Mouse (Mus musculus): Measurements from ENCODE around the gene Sncg. TPM values are rescaled to one million over a fixed set of nuclear protein-coding genes. Genes with fewer than 3 reads are reported as not detected.
"Not testable (repeated sequence)": the region's sequence is repeated elsewhere in the genome, so short reads cannot be mapped to it uniquely, and the experiment has no call there.

Sncg gene
- 29.0 and 29.7 TPM in 2 replicates for polyA plus RNA-seq (2015; fragmentation: Nextera tagmentation; extraction: Ambion mirVana)

DNA sequence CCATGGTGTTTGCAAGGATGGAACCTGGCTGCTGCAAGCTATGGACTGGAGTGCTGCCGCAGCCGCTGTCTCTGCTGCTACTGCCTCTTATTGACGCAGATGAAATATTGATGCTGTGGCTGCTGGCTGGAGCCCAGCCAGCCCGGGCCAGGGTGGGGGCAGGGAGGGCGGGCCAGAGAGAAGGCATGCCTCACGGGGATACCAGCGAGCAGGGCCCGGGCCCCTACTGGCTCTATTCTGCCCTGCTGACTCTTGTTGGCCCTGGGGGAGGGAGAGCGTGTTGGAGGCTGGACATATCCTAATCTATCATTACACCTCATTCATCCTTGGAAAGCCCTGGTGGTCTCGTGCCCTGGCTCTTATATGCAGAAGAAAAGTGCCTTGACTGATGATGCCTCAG, at the start of gene Sncg:
Sncg (minus strand) TSS at position 213 of the 400 bp plus-strand sequence.
- Histone ChIP-seq H3K4me3 (ENCODE audit: low read depth, low read length) (no peak within 1 kb of the TSS), H3K4me1 (replicated peaks; ENCODE audit: control insufficient read depth, insufficient read depth) (no peaks in the 10 kb centered on the region), H3K9me3 (ENCODE audit: control insufficient read depth, low read length) (no peaks in the 10 kb centered on the region), H3K9ac (ENCODE audit: low read length) (no peak within 1 kb of the TSS), H3K27ac (replicated peaks) (no peak within 1 kb of the TSS), H3K4me2 (replicated peaks; ENCODE audit: low read depth) (0 out of 2 replicates have a peak within 1 kb of the TSS, but pooled peaks have one; percentile 8), H3K36me3 (ENCODE audit: control insufficient read depth, insufficient read depth, low read length) (no peaks in the 10 kb centered on the region), H3K27me3 (ENCODE audit: control insufficient read depth, insufficient read depth, low read length) (no peaks in the 10 kb centered on the region)
- DNase-seq (ENCODE audit: low spot score) (no peak), ATAC-seq (ENCODE audit: low FRiP score, low TSS enrichment) (no peak)
- no peak for TF ChIP-seq CTCF (IDR thresholded peaks at IDR 0.05; ENCODE audit: low read depth)
- TF ChIP-seq EP300 (optimal IDR thresholded peaks at IDR 0.05) = no peak
- 10% methylated on average over 10 of the region's 10 CpGs for WGBS

DNA sequence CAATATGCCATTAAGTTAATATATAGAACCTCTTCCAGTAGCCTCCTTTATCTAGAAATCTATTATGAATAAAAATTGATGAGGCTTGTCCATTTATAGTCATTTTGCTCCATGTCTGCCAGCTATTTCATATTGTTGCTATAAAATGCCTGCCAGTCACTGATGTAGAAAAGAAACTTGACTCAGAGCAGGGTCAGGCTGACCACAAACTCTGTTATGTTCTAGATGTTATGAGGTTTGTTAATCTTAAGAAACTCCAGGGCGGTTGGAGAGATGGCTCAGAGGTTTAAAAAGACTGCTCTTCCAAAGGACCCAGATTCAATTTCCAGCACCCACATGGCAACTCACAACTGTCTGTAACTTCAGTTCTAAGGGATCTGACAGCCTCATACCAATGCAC, 46.5 kb upstream of the Sncg start:
- no peaks in the 10 kb centered on the region for H3K9me3 ChIP-seq (ENCODE audit: control insufficient read depth, low read length)
- 92% methylated on average over 1 of the region's 1 CpGs for WGBS
- H3K4me2 ChIP-seq (replicated peaks; ENCODE audit: low read depth) = no peak overlapping the region
- H3K4me3 ChIP-seq (ENCODE audit: low read depth, low read length) = no peak overlapping the region
- peaks cover 12% of the 10 kb centered on the region for H3K36me3 ChIP-seq (ENCODE audit: control insufficient read depth, insufficient read depth, low read length)
- no peaks in the 10 kb centered on the region for H3K4me1 ChIP-seq (replicated peaks; ENCODE audit: control insufficient read depth, insufficient read depth)
- H3K27me3 ChIP-seq (ENCODE audit: control insufficient read depth, insufficient read depth, low read length) = no peaks in the 10 kb centered on the region
- no peak for TF ChIP-seq EP300 (optimal IDR thresholded peaks at IDR 0.05)
- TF ChIP-seq CTCF (IDR thresholded peaks at IDR 0.05; ENCODE audit: low read depth) = no peak
- no peak overlapping the region for H3K27ac ChIP-seq (replicated peaks)
- no peak for DNase-seq (ENCODE audit: low spot score)
- H3K9ac ChIP-seq (ENCODE audit: low read length) = no peak overlapping the region
- ATAC-seq (ENCODE audit: low FRiP score, low TSS enrichment) = no peak

DNA sequence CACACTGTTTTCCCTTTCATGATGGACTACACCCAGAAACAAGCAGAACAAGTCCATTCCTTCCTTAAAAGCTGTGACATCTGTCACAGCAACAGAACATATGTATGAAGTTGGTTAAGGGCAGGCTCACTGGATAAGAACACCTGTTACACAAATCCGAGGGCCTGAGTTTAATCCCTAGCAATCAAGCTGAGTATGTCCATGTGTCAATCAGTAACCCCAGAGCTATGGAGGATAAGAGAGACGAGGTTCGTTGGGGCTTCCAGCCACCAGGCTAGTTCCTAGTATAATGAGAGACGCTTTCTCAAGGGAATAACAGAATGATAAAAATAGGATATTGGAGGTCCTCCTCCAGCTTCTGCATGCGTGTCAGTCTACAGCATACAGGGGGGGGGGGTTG, 42.9 kb upstream of the Sncg start:
- WGBS = 72% methylated on average over 5 of the region's 5 CpGs
- no peaks in the 10 kb centered on the region for H3K4me1 ChIP-seq (replicated peaks; ENCODE audit: control insufficient read depth, insufficient read depth)
- ATAC-seq (ENCODE audit: low FRiP score, low TSS enrichment) = no peak
- no peak overlapping the region for H3K4me3 ChIP-seq (ENCODE audit: low read depth, low read length)
- no peak for DNase-seq (ENCODE audit: low spot score)
- no peaks in the 10 kb centered on the region for H3K9me3 ChIP-seq (ENCODE audit: control insufficient read depth, low read length)
- H3K27ac ChIP-seq (replicated peaks) = no peak overlapping the region
- no peaks in the 10 kb centered on the region for H3K27me3 ChIP-seq (ENCODE audit: control insufficient read depth, insufficient read depth, low read length)
- no peak for TF ChIP-seq CTCF (IDR thresholded peaks at IDR 0.05; ENCODE audit: low read depth)
- no peak for TF ChIP-seq EP300 (optimal IDR thresholded peaks at IDR 0.05)
- H3K9ac ChIP-seq (ENCODE audit: low read length) = no peak overlapping the region
- H3K4me2 ChIP-seq (replicated peaks; ENCODE audit: low read depth) = no peak overlapping the region
- H3K36me3 ChIP-seq (ENCODE audit: control insufficient read depth, insufficient read depth, low read length) = peaks cover 14% of the 10 kb centered on the region

DNA sequence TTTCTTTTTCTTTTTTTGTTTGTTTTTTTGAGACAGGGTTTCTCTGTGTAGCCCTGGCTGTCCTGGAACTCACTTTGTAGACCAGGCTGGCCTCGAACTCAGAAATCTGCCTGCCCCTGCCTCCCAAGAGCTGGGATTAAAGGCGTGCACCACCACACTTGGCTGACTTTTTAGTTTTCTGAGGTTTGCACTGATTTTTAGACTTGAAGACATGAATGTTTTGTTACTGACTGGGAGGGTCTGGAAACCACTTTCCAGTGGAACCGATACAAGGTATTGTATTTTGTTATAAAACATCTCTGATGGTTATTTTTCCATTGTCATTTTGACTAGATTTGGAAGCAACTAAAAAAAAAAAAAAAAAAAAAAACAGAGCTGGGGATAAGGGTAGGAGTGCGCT, 42.4 kb upstream of the Sncg start:
- H3K4me2 ChIP-seq (replicated peaks; ENCODE audit: low read depth); ATAC-seq (ENCODE audit: low FRiP score, low TSS enrichment): not testable (repeated sequence)

DNA sequence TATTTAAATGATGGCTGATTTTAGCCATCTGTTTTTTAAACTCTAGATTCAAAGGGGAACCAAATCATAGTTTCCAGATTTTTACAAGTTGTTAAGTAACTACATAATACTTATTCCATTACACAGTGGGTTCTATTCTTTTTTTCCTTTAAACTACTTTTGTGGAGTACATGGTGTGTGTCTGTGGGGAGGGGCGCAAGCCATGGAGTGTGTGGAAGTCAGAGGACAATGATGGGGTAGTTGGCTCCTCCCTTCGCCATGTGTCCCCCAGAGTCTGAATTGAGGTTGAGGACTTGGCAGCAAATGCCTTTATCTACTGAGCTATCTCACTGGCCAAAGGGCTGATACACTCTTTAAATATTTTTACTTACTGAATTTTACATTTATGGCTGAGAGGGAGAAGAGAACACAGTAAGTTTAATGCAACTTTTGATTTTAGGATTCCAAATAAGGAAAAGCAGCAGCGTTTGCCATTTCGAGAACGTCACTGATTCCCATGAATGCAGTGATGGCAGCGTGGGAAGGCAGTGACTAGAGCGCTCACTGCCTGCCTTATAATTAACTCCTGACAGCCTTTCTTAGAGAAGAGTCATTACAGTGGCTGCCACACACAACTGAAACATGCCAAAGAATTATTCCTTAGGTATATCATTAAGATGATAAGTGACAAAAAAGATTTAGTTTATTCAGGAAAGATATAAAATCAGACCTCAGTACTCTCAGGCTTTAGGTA, 37.7 kb upstream of the Sncg start:
- Histone ChIP-seq H3K27ac (replicated peaks) (no peak overlapping the region), H3K9ac (ENCODE audit: low read length) (no peak overlapping the region), H3K36me3 (ENCODE audit: control insufficient read depth, insufficient read depth, low read length) (peaks cover 18% of the 10 kb centered on the region), H3K9me3 (ENCODE audit: control insufficient read depth, low read length) (no peaks in the 10 kb centered on the region), H3K4me2 (replicated peaks; ENCODE audit: low read depth) (no peak overlapping the region), H3K4me1 (replicated peaks; ENCODE audit: control insufficient read depth, insufficient read depth) (no peaks in the 10 kb centered on the region), H3K27me3 (ENCODE audit: control insufficient read depth, insufficient read depth, low read length) (no peaks in the 10 kb centered on the region), H3K4me3 (ENCODE audit: low read depth, low read length) (no peak overlapping the region)
- no peak for TF ChIP-seq EP300 (optimal IDR thresholded peaks at IDR 0.05)
- no peak for TF ChIP-seq CTCF (IDR thresholded peaks at IDR 0.05; ENCODE audit: low read depth)
- DNase-seq (ENCODE audit: low spot score) (no peak), ATAC-seq (ENCODE audit: low FRiP score, low TSS enrichment) (no peak)
- 82% methylated on average over 7 of the region's 7 CpGs for WGBS

More for the DNA sequence above, 42.4 kb upstream of the Sncg start:
- not testable (repeated sequence) for H3K9ac ChIP-seq (ENCODE audit: low read length); DNase-seq (ENCODE audit: low spot score); H3K27ac ChIP-seq (replicated peaks); H3K27me3 ChIP-seq (ENCODE audit: control insufficient read depth, insufficient read depth, low read length); H3K9me3 ChIP-seq (ENCODE audit: control insufficient read depth, low read length); H3K4me1 ChIP-seq (replicated peaks; ENCODE audit: control insufficient read depth, insufficient read depth); H3K4me3 ChIP-seq (ENCODE audit: low read depth, low read length)
- peaks cover 12% of the 10 kb centered on the region for H3K36me3 ChIP-seq (ENCODE audit: control insufficient read depth, insufficient read depth, low read length)
- 99% methylated on average over 4 of the region's 4 CpGs for WGBS

DNA sequence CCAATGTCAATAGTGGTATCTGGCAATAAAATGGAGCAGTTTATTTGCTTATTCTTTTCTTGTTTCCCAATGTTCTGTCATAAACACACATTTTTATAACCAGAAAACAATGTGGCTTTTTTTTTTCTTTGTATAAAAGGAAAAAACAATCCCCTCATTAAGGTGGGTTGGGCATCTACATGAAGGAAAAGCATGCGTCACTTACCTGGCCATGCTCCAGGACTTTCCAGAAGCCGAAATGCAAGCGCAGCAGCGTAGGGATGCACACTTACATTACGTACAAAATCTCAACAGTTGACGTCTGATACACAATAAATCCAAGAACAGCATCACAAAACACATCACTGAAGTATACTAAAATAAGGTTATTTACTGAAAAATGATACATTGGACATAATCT, 36.1 kb upstream of the Sncg start:
- Histone ChIP-seq H3K4me2 (replicated peaks; ENCODE audit: low read depth) (no peak overlapping the region), H3K36me3 (ENCODE audit: control insufficient read depth, insufficient read depth, low read length) (peaks cover 21% of the 10 kb centered on the region), H3K4me1 (replicated peaks; ENCODE audit: control insufficient read depth, insufficient read depth) (no peaks in the 10 kb centered on the region), H3K4me3 (ENCODE audit: low read depth, low read length) (no peak overlapping the region), H3K27ac (replicated peaks) (no peak overlapping the region), H3K27me3 (ENCODE audit: control insufficient read depth, insufficient read depth, low read length) (no peaks in the 10 kb centered on the region), H3K9me3 (ENCODE audit: control insufficient read depth, low read length) (no peaks in the 10 kb centered on the region), H3K9ac (ENCODE audit: low read length) (no peak overlapping the region)
- DNase-seq (ENCODE audit: low spot score) (no peak), ATAC-seq (ENCODE audit: low FRiP score, low TSS enrichment) (no peak)
- TF ChIP-seq EP300 (optimal IDR thresholded peaks at IDR 0.05) = no peak
- no peak for TF ChIP-seq CTCF (IDR thresholded peaks at IDR 0.05; ENCODE audit: low read depth)
- WGBS = 90% methylated on average over 6 of the region's 6 CpGs

Data from stomach, postnatal 0 days (tissue).